Mouse (Mus musculus): Measurements from ENCODE around the gene Zfp451. TPM values are rescaled to one million over a fixed set of nuclear protein-coding genes. Genes with fewer than 3 reads are reported as not detected.
"Not testable (repeated sequence)": the region's sequence is repeated elsewhere in the genome, so short reads cannot be mapped to it uniquely, and the experiment has no call there.

Gene Zfp451
- 25.5 TPM for polyA plus RNA-seq (2021)

DNA sequence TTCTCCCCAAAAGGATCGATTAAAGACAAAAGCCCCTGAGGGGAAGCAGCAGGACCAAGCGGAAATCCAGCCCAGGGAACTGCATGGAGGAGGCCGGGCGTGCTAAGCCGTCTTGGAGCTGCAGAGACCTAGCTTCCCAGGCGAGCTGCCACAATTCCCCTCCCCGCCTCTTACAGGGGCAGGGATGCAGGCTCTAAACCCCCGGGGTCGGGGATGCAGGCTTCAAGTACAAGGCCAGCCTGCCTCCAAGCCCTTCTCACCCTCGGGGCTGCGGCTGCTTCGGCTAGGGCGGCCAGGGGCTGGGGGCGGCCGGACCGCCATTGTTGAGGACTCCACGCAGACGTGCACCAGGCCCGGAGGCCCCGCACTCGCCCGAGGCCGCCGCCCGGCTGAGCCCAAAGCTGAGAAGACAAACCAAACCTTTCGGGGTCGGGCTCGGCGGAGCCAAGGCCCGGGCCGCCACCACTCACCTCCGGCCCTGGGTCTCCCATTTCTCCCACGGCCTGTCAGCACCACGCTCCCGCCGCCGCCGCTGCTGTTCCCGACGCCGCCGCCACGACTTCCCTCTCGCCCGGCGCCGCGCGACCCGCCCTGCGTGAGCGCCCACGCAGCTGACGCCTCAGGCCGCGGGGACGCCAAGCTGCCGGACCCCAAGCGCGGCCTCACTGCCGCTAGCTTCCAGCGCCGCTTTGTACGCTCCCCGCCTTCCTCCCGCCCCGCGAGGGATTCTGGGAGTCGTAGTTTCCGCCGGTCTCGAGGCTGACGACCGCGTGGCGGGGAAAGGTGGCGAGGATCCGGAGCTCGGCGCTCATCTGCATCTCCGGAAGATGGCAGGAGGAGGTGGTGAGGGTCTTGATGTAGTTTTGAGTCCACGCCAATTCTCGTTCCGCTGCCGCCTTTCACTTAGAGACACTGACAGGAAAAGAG is at the start of gene Zfp451:
Zfp451 (minus strand) TSS at position 728 of the 927 bp plus-strand sequence.
- DNase-seq (ENCODE audit: low read depth, low spot score) (no peak), ATAC-seq (peak; percentile 96)
- CTCF ChIA-PET = interaction anchor here (1.6 kb wide), 1 partner anchor 32 kb away, joined by 4 read pairs; no protein-coding TSS in a partner anchor
- in situ Hi-C loops (cut with MboI; ENCODE audit: low pct_unique_long_range_greater_than_20kb) = no loop called here
- no peaks in the 10 kb centered on the region for H3K27me3 ChIP-seq
- no peak for TF ChIP-seq CTCF (IDR thresholded peaks at IDR 0.05)
- POLR2A ChIA-PET = interaction anchor here (0.6 to 1.4 kb wide), 3 partner anchors 31 to 36 kb away, joined by 3 to 4 read pairs (median 4); no protein-coding TSS in a partner anchor

DNA sequence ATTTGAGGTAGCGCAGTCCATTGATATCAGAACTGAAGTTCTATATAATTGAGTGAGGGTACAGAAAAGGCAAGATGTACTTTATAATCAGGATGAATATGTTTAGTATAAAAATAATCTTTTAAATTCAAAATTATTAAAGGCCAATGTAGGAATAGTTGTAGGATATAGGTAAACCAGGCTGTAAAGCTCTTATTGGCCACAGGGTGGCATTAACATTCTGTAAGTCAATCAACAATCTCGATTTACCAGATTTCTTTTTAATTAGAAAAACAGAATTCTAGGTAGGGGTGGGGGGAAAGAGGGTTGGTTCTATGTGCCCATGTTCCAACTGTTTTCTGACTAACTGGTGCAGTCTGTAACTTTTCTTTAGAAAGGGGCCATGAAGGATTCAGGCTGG is 32.4 kb upstream of the Zfp451 start:
- ATAC-seq (no peak), DNase-seq (ENCODE audit: low read depth, low spot score) (no peak)
- in situ Hi-C loops (cut with MboI; ENCODE audit: low pct_unique_long_range_greater_than_20kb) = no loop called here
- ChIA-PET POLR2A (no interaction called here), CTCF (no interaction called here)
- TF ChIP-seq CTCF (IDR thresholded peaks at IDR 0.05) = no peak
- no peaks in the 10 kb centered on the region for H3K27me3 ChIP-seq

DNA sequence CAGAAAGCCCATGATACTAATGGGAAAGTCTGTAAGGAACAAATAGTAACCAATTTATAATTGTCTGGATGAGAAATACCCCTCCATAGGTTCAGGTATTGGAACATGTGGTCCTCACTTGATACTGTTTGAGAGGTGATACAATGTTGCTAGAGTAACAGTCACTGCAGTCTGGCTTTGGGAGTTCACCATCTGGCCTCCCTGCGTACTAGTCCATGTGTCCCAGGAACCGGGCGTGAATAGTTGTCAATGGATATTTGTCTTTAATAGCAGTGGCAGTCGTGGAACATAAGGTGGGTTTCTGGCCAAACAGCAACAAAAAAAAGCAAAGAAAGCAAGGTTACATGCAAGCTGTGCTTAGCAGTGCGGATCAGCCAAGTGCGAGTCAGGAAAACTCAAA is 29.4 kb upstream of the Zfp451 start:
- ChIA-PET POLR2A (no interaction called here), CTCF (no interaction called here)
- no peak for ATAC-seq
- in situ Hi-C loops (cut with MboI; ENCODE audit: low pct_unique_long_range_greater_than_20kb) = no loop called here
- H3K27me3 ChIP-seq = no peaks in the 10 kb centered on the region
- TF ChIP-seq CTCF (IDR thresholded peaks at IDR 0.05) = no peak
- DNase-seq (ENCODE audit: low read depth, low spot score) = no peak

DNA sequence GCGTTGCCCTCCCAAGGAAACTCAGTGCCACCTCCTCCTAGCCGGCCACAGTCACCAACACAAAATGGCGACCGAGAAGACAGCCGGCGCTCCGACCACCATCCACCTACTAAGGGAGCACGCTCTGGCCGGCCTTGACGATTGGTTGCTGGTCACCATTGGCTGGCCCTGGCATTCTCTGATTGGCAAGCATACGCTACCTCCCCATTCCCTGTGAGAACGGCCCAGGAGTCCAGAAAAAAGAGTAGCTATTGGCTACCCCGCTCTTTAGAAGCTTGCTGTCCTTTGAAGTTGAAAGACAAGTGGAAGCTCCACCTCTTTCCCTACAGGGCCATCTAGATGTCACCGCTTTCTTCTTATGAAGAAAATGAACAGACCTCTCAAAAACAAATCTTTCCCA is 24.6 kb upstream of the Zfp451 start:
- POLR2A ChIA-PET; DNase-seq (ENCODE audit: low read depth, low spot score); in situ Hi-C loops (cut with MboI; ENCODE audit: low pct_unique_long_range_greater_than_20kb); ATAC-seq; H3K27me3 ChIP-seq; CTCF ChIA-PET: not testable (repeated sequence)

DNA sequence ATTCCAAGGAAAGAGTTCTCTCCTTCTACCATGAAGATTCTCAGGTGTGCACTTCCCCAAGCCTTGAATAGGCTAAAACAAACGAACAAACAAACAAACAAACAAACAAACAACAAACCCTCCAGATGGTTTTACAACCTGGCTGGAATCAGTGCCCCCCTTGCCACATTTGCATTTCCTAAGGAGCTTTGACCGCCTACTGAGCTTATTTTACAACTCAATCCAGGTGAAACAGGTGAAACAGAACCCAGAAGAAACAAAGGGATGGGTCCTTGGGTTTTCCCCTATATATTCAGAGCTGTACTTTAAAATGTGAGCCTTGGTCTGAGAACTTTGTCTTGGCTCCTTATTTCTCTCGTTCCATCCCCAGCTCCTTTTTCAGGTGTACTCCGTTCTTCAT is 16.2 kb upstream of the Zfp451 start:
- ATAC-seq (no peak), DNase-seq (ENCODE audit: low read depth, low spot score) (no peak)
- TF ChIP-seq CTCF (IDR thresholded peaks at IDR 0.05) = no peak
- peaks cover 4% of the 10 kb centered on the region for H3K27me3 ChIP-seq
- ChIA-PET POLR2A (no interaction called here), CTCF (interaction anchor here (1.1 kb wide), 1 partner anchor 134 kb away, joined by 3 read pairs; no protein-coding TSS in a partner anchor)
- in situ Hi-C loops (cut with MboI; ENCODE audit: low pct_unique_long_range_greater_than_20kb) = no loop called here

DNA sequence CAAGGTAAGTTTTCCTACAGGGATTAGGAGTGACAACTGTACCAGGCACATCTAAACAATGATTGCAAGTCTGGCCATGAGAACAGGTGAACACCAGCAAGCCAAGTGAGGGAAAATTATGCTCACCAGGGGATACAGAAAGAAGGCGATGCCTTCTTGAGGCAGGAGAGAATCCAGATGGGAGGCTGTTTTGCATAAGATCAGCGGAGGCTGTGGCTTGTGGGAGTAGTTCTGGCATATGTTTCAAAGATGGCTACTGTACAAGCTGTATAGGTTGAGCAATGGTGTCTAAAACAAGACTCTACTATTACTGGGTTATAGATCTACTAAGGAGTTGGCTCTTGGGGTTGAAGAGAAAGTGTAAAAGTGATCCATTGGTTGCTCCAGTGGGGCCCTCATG is 3.5 kb upstream of the Zfp451 start:
- POLR2A ChIA-PET = no interaction called here
- no peak for TF ChIP-seq CTCF (IDR thresholded peaks at IDR 0.05)
- CTCF ChIA-PET = no interaction called here
- no peaks in the 10 kb centered on the region for H3K27me3 ChIP-seq
- DNase-seq (ENCODE audit: low read depth, low spot score) (no peak), ATAC-seq (no peak)
- in situ Hi-C loops (cut with MboI; ENCODE audit: low pct_unique_long_range_greater_than_20kb) = no loop called here

DNA sequence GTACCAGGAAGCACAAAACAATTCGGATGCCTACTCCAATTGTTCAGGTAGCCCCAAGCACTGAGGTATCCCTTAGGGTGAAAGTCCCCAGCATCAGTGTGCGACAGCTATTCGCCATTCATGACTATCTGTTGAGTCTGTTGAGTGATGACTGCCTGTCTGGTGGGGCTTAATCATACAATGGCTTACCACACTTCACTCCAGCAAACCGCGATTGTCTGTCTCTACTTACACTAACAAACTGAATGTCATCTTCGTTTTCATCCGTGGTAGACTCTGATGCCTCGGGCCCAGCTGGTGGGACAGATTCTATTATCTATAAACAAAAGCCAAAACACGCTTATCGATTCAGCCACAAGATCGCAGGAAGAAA is 914 bp downstream of the Zfp451 start:
- in situ Hi-C loops (cut with MboI; ENCODE audit: low pct_unique_long_range_greater_than_20kb) = no loop called here
- ChIA-PET CTCF (interaction anchor here (1.6 kb wide), 1 partner anchor 31 kb away, joined by 4 read pairs; no protein-coding TSS in a partner anchor), POLR2A (interaction anchor here (0.7 to 1.4 kb wide), 2 partner anchors 15 to 30 kb away, joined by 4 read pairs; no protein-coding TSS in a partner anchor)
- H3K27me3 ChIP-seq = no peaks in the 10 kb centered on the region
- DNase-seq (ENCODE audit: low read depth, low spot score) = no peak
- TF ChIP-seq CTCF (IDR thresholded peaks at IDR 0.05) = no peak
- no peak for ATAC-seq

DNA sequence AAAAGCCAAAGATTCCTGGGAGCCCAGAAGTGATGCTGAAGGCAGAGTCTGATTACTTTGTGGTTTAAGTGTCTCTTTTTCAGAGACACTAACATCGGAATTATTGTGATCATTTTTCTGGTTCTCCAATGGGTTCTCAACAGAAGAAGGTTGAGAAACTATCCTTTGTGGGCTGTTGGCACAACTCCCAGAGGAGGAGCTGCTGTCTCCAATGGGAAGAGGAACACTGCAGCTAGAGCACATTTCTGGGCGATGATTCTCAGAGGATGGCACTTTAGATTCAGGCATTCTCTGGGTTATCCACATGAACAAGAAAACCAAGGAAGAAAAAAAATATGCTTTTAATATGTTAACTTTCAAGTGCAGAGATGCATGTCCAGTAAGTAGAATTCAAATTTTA is 11.1 kb downstream of the Zfp451 start:
- CTCF ChIA-PET = interaction anchor here (1.2 kb wide), 1 partner anchor 139 kb away, joined by 3 read pairs; no protein-coding TSS in a partner anchor
- no peak for ATAC-seq
- H3K27me3 ChIP-seq = no peaks in the 10 kb centered on the region
- DNase-seq (ENCODE audit: low read depth, low spot score) = no peak
- in situ Hi-C loops (cut with MboI; ENCODE audit: low pct_unique_long_range_greater_than_20kb) = no loop called here
- POLR2A ChIA-PET = no interaction called here
- no peak for TF ChIP-seq CTCF (IDR thresholded peaks at IDR 0.05)

DNA sequence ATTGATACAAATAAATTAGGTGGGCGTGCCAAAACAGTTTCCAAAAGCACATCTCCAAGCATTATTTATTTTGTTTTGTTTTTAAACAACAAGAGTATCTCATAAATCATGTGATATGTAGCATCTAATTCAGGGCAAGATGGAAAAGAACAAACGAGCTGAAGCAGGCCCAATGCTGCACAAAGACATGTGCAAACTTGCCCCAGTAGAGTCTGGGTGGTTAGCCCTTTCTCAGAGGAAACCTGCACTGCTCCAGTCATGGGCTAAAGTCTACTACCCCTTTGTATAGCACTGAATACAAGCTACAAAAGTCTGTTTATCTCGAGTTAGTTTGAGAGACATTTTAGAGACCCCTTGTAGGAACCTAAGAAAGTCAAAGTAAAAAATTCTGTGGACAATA is 14.8 kb downstream of the Zfp451 start:
- ATAC-seq = no peak
- no peak for TF ChIP-seq CTCF (IDR thresholded peaks at IDR 0.05)
- no peak for DNase-seq (ENCODE audit: low read depth, low spot score)
- H3K27me3 ChIP-seq = no peaks in the 10 kb centered on the region
- CTCF ChIA-PET = interaction anchor here (1.6 kb wide), 1 partner anchor 31 kb away, joined by 3 read pairs; no protein-coding TSS in a partner anchor
- in situ Hi-C loops (cut with MboI; ENCODE audit: low pct_unique_long_range_greater_than_20kb) = no loop called here
- POLR2A ChIA-PET = no interaction called here

DNA sequence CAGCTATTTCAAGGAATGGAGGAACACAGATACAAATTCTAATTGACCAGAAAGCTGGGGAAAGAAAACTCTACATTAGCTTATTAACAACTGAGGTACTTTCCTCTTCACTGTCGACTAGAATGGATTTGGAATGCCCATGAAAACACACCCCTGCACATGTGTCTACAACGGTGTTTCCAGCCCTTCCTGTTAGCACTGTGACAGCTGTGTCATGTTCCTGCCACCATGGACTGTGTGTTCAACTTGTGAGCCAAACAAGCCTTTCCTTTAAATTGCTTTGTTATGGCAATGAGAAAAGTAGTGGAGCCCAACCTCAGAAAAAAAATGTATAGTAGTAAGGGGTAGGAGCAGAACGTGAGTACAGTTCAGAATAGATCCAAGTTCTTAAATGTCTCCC is 25.9 kb downstream of the Zfp451 start:
- H3K27me3 ChIP-seq = no peaks in the 10 kb centered on the region
- CTCF ChIA-PET = no interaction called here
- ATAC-seq = no peak
- DNase-seq (ENCODE audit: low read depth, low spot score) = no peak
- in situ Hi-C loops (cut with MboI; ENCODE audit: low pct_unique_long_range_greater_than_20kb) = no loop called here
- TF ChIP-seq CTCF (IDR thresholded peaks at IDR 0.05) = no peak
- POLR2A ChIA-PET = no interaction called here

DNA sequence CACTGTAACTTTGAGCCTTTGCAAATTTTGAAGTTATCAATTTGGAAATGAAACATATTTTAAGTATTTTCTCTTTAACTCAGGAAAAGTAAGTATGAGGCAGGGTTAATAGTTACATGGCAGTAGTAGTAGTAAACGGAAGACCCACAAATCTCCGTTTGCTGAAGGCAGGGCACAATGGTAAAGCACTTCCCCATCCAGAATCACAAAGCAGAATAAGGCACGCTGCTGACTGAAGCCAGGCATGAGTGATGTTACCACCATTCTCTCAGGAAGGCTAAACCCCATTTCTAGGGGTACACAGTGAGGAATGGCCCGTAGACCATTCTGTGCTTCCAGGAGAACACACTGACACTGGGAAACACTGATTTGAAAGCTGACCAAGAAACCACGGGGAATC is 26.3 kb downstream of the Zfp451 start:
- DNase-seq (ENCODE audit: low read depth, low spot score) = no peak
- ATAC-seq = no peak
- no peaks in the 10 kb centered on the region for H3K27me3 ChIP-seq
- TF ChIP-seq CTCF (IDR thresholded peaks at IDR 0.05) = no peak
- in situ Hi-C loops (cut with MboI; ENCODE audit: low pct_unique_long_range_greater_than_20kb) = no loop called here
- CTCF ChIA-PET = no interaction called here
- POLR2A ChIA-PET = no interaction called here
